Mouse (Mus musculus): ENCODE measurements at regions not wholly inside any gene's neighbourhood (a gene's known extent, or its start where the extent isn't known, plus 50 kb on each side); places are given as distances from the start of the nearest gene placed in this dataset.

- no peak for DNase-seq (ENCODE audit: low read depth, low spot score)
Measured at GRCm38 (mm10) chr13:91370021-91370420, 90.1 kb upstream of the Ssbp2 start.

GRCm38 (mm10) chr13:91370441-91370840 is 89.6 kb upstream of the Ssbp2 start:
- DNase-seq (ENCODE audit: low read depth, low spot score): no peak

- DNase-seq (ENCODE audit: low read depth, low spot score): peak; percentile 92
Measured at GRCm38 (mm10) chr13:91370886-91371595, 89.0 kb upstream of the Ssbp2 start.

- no peak for DNase-seq (ENCODE audit: low read depth, low spot score)
Measured at GRCm38 (mm10) chr13:91371596-91371987, 88.5 kb upstream of the Ssbp2 start.

GRCm38 (mm10) chr13:91372130-91372875 is 87.8 kb upstream of the Ssbp2 start:
- DNase-seq (ENCODE audit: low read depth, low spot score): no peak

GRCm38 (mm10) chr13:91374141-91374540 is 85.9 kb upstream of the Ssbp2 start:
- DNase-seq (ENCODE audit: low read depth, low spot score): no peak

GRCm38 (mm10) chr13:91376556-91376955 is 83.5 kb upstream of the Ssbp2 start:
- DNase-seq (ENCODE audit: low read depth, low spot score): no peak

- no peak for DNase-seq (ENCODE audit: low read depth, low spot score)
Measured at GRCm38 (mm10) chr13:91377428-91377827, 82.7 kb upstream of the Ssbp2 start.

GRCm38 (mm10) chr13:91377972-91378371 is 82.1 kb upstream of the Ssbp2 start:
- DNase-seq (ENCODE audit: low read depth, low spot score): no peak

GRCm38 (mm10) chr13:91385393-91385792 is 74.7 kb upstream of the Ssbp2 start:
- no peak for DNase-seq (ENCODE audit: low read depth, low spot score)

GRCm38 (mm10) chr13:91387913-91388312 is 72.2 kb upstream of the Ssbp2 start:
- DNase-seq (ENCODE audit: low read depth, low spot score): no peak

GRCm38 (mm10) chr13:91403632-91404031 is 56.5 kb upstream of the Ssbp2 start:
- no peak for DNase-seq (ENCODE audit: low read depth, low spot score)

- no peak for DNase-seq (ENCODE audit: low read depth, low spot score)
Measured at GRCm38 (mm10) chr13:91405027-91405426, 55.1 kb upstream of the Ssbp2 start.

- DNase-seq (ENCODE audit: low read depth, low spot score): no peak
Measured at GRCm38 (mm10) chr13:91410116-91410515, 50.0 kb upstream of the Ssbp2 start.

All from retina, adult 2 months (tissue).